Mouse (Mus musculus): ENCODE data around the gene Acaa1b. TPM values are rescaled to one million over a fixed set of nuclear protein-coding genes. Genes with fewer than 3 reads are reported as not detected.

Gene Acaa1b
- polyA plus RNA-seq (2014; fragmentation: Illumina TruSeq; extraction: RNeasy Lipid Tissue Mini Kit (QIAGEN cat#74804); ENCODE audit: insufficient read depth, low read depth, low replicate concordance) = 11.7 TPM

DNA sequence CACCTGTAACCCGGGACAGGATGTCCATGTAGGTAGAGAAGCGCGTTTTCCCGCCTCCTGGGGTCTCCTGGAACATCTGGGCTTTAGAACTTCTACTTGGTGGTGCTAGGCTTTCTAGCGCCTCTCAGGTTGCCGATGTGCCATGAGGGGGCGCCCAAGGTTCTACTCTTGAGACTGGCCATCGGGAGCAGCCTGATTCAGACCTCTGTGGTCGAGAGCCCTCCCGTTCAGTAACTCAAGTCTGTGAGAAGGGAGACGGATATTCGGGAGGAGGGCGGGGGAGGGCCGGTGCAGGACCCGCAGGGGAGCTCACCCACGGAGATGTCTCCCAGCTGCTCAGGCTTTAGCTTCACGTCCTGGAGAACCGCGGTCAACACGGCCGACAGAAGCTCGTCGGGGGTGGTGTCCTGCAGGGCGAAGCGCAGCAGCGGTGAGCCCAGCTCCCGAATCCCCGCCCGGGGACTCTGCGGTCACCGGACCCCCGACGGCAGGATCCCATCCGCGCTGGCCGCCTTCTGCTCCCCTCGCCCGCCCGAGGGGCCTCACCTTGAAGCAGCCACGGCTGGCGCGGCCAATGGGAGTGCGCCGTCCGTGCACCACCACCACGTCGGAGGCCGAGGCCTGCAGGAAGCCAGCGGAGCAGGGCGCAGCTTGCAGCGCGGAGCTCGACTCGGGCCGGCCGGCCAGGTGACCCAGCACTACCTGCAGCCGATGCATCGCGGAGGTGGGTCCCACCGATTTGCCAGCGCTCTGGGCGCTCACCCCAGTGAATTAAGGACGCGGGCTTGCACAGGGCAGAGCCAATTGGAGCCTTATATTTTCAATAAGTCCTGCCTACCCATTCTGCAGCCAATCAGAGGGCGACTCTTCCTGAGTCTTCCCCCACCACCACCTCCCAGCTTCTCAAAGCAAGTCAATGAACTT is at the start of gene Acaa1b:
TSS of gene Acaa1b (minus strand) at position 816 of the 924 bp plus-strand sequence.

DNA sequence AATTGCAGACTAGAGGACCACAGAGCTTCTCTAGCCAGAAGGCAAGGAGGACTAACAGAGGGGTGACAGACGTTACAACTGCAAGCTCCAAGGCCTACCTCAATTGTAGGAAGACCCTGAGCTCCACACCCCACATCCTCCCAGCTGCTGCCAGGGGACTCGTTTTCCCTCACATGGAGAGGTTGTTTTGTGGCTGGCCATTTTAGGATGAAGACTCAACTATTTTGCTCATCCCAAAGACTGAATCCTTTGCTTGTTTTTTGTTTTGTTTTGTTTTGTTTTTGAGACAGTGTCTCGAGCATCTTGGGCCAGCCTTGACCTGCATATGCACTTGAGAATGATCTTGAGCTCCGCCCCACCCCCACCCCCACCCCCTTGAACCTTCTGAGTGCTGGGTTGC is 2.0 kb upstream of the Acaa1b start, which contains the start of gene Gm47289:
TSS of gene Gm47289 (plus strand) at position 301 of the 400 bp plus-strand sequence.

DNA sequence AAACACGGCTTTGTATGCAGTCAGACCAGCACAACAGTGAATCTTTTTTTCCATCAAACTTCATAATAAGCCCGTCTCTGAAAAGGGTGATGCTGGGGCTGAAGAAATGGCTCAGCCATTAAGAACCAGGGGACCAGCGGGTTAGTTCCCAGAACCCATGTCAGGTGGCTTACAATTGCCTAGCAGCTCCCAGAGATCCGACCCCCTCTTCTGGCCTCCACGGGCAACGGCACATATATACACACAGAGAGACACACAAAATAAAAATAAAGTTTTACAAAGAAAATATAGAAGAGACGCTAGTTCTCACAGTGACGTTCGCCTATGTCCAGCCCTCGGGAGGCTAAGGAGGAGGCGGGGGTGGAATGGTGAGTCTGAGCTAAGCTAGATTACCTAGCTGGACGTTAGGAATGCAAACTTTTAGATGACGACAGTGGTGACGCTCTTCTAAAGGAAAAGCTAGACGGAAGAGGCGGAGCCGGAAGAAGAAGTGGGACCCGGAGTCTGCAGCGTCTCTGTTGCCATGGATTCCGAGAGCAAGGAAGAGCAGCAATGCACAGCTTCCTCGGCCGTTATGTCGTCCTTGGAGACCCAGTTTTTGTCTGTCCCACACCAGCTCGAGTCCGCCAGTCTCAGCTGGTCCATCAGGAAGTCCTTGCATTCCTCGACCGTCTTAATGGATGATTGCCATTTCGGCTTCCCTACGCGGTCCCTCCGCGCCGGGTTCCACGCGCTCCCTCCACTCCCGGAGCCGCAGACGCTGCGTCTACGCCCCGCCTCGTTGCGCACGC is 54.7 kb downstream of the Acaa1b start, which contains the start of gene Dlec1:
TSS of gene Dlec1 (plus strand) at position 487 of the 791 bp plus-strand sequence.

Other genes starting within 250 kb of the Acaa1b start
- 28.4 TPM for gene Ctdspl, start 230.6 kb downstream of the Acaa1b start, polyA plus RNA-seq (2014; fragmentation: Illumina TruSeq; extraction: RNeasy Lipid Tissue Mini Kit (QIAGEN cat#74804); ENCODE audit: insufficient read depth, low read depth, low replicate concordance)
- 10.7 TPM for gene Vill, start 104.3 kb downstream of the Acaa1b start, polyA plus RNA-seq (2014; fragmentation: Illumina TruSeq; extraction: RNeasy Lipid Tissue Mini Kit (QIAGEN cat#74804); ENCODE audit: insufficient read depth, low read depth, low replicate concordance)
- gene Plcd1, start 63.6 kb downstream of the Acaa1b start, polyA plus RNA-seq (2014; fragmentation: Illumina TruSeq; extraction: RNeasy Lipid Tissue Mini Kit (QIAGEN cat#74804); ENCODE audit: insufficient read depth, low read depth, low replicate concordance) = 6.0 TPM
- 2.2 TPM for gene Dlec1, start 54.6 kb downstream of the Acaa1b start, polyA plus RNA-seq (2014; fragmentation: Illumina TruSeq; extraction: RNeasy Lipid Tissue Mini Kit (QIAGEN cat#74804); ENCODE audit: insufficient read depth, low read depth, low replicate concordance)
- gene Gm47289, start 2.1 kb upstream of the Acaa1b start, polyA plus RNA-seq (2014; fragmentation: Illumina TruSeq; extraction: RNeasy Lipid Tissue Mini Kit (QIAGEN cat#74804); ENCODE audit: insufficient read depth, low read depth, low replicate concordance) = not detected
- gene Slc22a13, start 52.0 kb upstream of the Acaa1b start, polyA plus RNA-seq (2014; fragmentation: Illumina TruSeq; extraction: RNeasy Lipid Tissue Mini Kit (QIAGEN cat#74804); ENCODE audit: insufficient read depth, low read depth, low replicate concordance) = not detected
- gene Oxsr1, start 165.3 kb upstream of the Acaa1b start, polyA plus RNA-seq (2014; fragmentation: Illumina TruSeq; extraction: RNeasy Lipid Tissue Mini Kit (QIAGEN cat#74804); ENCODE audit: insufficient read depth, low read depth, low replicate concordance) = 17.2 TPM
- 104 TPM for gene Acaa1a, start 182.6 kb upstream of the Acaa1b start, polyA plus RNA-seq (2014; fragmentation: Illumina TruSeq; extraction: RNeasy Lipid Tissue Mini Kit (QIAGEN cat#74804); ENCODE audit: insufficient read depth, low read depth, low replicate concordance)
- 35.8 TPM for gene Myd88, start 184.3 kb upstream of the Acaa1b start, polyA plus RNA-seq (2014; fragmentation: Illumina TruSeq; extraction: RNeasy Lipid Tissue Mini Kit (QIAGEN cat#74804); ENCODE audit: insufficient read depth, low read depth, low replicate concordance)
- gene Xylb, start 200.3 kb upstream of the Acaa1b start, polyA plus RNA-seq (2014; fragmentation: Illumina TruSeq; extraction: RNeasy Lipid Tissue Mini Kit (QIAGEN cat#74804); ENCODE audit: insufficient read depth, low read depth, low replicate concordance) = 1.7 TPM
- 1.2 TPM for gene Slc22a14, start 208.5 kb upstream of the Acaa1b start, polyA plus RNA-seq (2014; fragmentation: Illumina TruSeq; extraction: RNeasy Lipid Tissue Mini Kit (QIAGEN cat#74804); ENCODE audit: insufficient read depth, low read depth, low replicate concordance)
- gene Acvr2b, start 245.0 kb upstream of the Acaa1b start, polyA plus RNA-seq (2014; fragmentation: Illumina TruSeq; extraction: RNeasy Lipid Tissue Mini Kit (QIAGEN cat#74804); ENCODE audit: insufficient read depth, low read depth, low replicate concordance) = 1.6 TPM